Mouse (Mus musculus) intestine, postnatal 0 days (tissue): ENCODE data around the gene Mrpl34. TPM values are rescaled to one million over a fixed set of nuclear protein-coding genes. Genes with fewer than 3 reads are reported as not detected.

Experiments used
- ATAC-seq: fragments of 200-750 bp; cut with Nextera tagmentation; 2 replicates; pipeline ENCODE4 v1.8.0; 2017; ENCODE audit warnings: mild to moderate bottlenecking, moderate TSS enrichment, moderate library complexity
- H3K27ac ChIP-seq: fragments of 300-500 bp; sonication (generic); 2 replicates; pipeline ENCODE4 v1.5.1; 2014; ENCODE audit warnings: mild to moderate bottlenecking, low read depth, low read length, moderate library complexity
- H3K27me3 ChIP-seq: fragments of 300-500 bp; sonication (generic); replicated peaks from 2 replicates; pipeline ENCODE4 v1.6.1; 2014; ENCODE audit warnings: low read length, mixed read lengths; ENCODE audit not compliant: control insufficient read depth, insufficient read depth
- H3K36me3 ChIP-seq: fragments of 300-500 bp; sonication (generic); 2 replicates; pipeline ENCODE4 v1.6.1; 2014; ENCODE audit warnings: mild to moderate bottlenecking, moderate library complexity; ENCODE audit not compliant: control insufficient read depth, insufficient read depth
- H3K4me1 ChIP-seq: fragments of 300-500 bp; sonication (generic); replicated peaks from 2 replicates; pipeline ENCODE4 v1.6.1; 2014; ENCODE audit warnings: antibody characterized with exemption, low read length, mixed read lengths; ENCODE audit not compliant: control insufficient read depth, insufficient read depth
- H3K4me2 ChIP-seq: fragments of 300-500 bp; sonication (generic); replicated peaks from 2 replicates; pipeline ENCODE4 v1.6.1; 2014; ENCODE audit warnings: low read depth, mild to moderate bottlenecking, moderate library complexity
- H3K4me3 ChIP-seq: fragments of 300-500 bp; sonication (generic); 2 replicates; pipeline ENCODE4 v1.5.1; 2014; ENCODE audit warnings: low read depth, low read length
- H3K9ac ChIP-seq: fragments of 300-500 bp; sonication (generic); 2 replicates; pipeline ENCODE4 v1.6.1; 2014; ENCODE audit warnings: mild to moderate bottlenecking, low read depth, low read length
- H3K9me3 ChIP-seq: fragments of 300-500 bp; sonication (generic); 2 replicates; pipeline ENCODE4 v1.6.1; 2016; ENCODE audit warnings: mixed run types; ENCODE audit not compliant: control insufficient read depth
- CTCF ChIP-seq: sonication (generic); IDR thresholded peaks from 2 replicates; pipeline ENCODE4 v1.5.1; 2016; ENCODE audit warnings: low read depth, mild to moderate bottlenecking, control low read depth, antibody characterized with exemption, moderate library complexity
- WGBS: fragments of 180-500 bp; shearing (Covaris S2); extraction: QIAGEN DNeasy Blood & Tissue Kit; methylation state at CpG from one replicate; pipeline ENCODE4 v1.1.7; 2014; 5-methylcytosine and 5-hydroxymethylcytosine counted together
- polyA plus RNA-seq: library from polyadenylated mRNA; unstranded; fragments of >200 nt; fragmentation: Nextera tagmentation; extraction: Ambion mirVana; gene quantifications from 2 replicates; pipeline ENCODE4 v1.2.1, GENCODE M21; 2015

Mrpl34 gene
- polyA plus RNA-seq, 1 experiment from 2014 or later, result 187 TPM

- ATAC-seq, result no peak
- Histone ChIP-seq H3K36me3 (peaks cover under 1% of the 10 kb centered on the region; the same call in 1 of the 2 replicates), H3K4me3 (no peak overlapping the region), H3K27ac (no peak overlapping the region), H3K9ac (no peak overlapping the region), H3K27me3 (no peaks in the 10 kb centered on the region), H3K4me2 (no peak overlapping the region), H3K9me3 (no peaks in the 10 kb centered on the region), H3K4me1 (peaks cover 8% of the 10 kb centered on the region)
- no peak for TF ChIP-seq CTCF
- WGBS, result 94% methylated on average over 5 of the region's 5 CpGs
Measured at GRCm38 (mm10) chr8:71466198-71466597, 1.4 kb downstream of the Mrpl34 start.

GRCm38 (mm10) chr8:71467201-71467600 is 2.4 kb downstream of the Mrpl34 start:
- TF ChIP-seq CTCF, result no peak
- Histone ChIP-seq H3K4me3 (no peak overlapping the region), H3K9me3 (no peaks in the 10 kb centered on the region), H3K9ac (no peak overlapping the region), H3K36me3 (peaks cover 10% of the 10 kb centered on the region), H3K4me1 (peaks cover 8% of the 10 kb centered on the region), H3K4me2 (no peak overlapping the region), H3K27ac (no peak overlapping the region), H3K27me3 (no peaks in the 10 kb centered on the region)
- no peak for ATAC-seq
- WGBS, result 95% methylated on average over 2 of the region's 2 CpGs

- 0 out of 2 replicates have a peak, but pooled peaks have one; percentile 3 for TF ChIP-seq CTCF
- Histone ChIP-seq H3K27ac (no peak overlapping the region), H3K4me1 (peaks cover 8% of the 10 kb centered on the region; the same call in 1 of the 2 replicates), H3K9me3 (no peaks in the 10 kb centered on the region), H3K27me3 (no peaks in the 10 kb centered on the region), H3K9ac (no peak overlapping the region), H3K36me3 (peaks cover 18% of the 10 kb centered on the region), H3K4me2 (no peak overlapping the region), H3K4me3 (no peak overlapping the region)
- 96% methylated on average over 1 of the region's 1 CpGs for WGBS
- ATAC-seq, result no peak
Measured at GRCm38 (mm10) chr8:71468001-71468400, 3.2 kb downstream of the Mrpl34 start.

- Histone ChIP-seq H3K4me2 (peak within 1 kb of the TSS; percentile 93), H3K27me3 (no peaks in the 10 kb centered on the region), H3K4me3 (peak within 1 kb of the TSS; percentile 69), H3K36me3 (peaks cover 25% of the 10 kb centered on the region), H3K4me1 (peaks cover 8% of the 10 kb centered on the region; the same call in 1 of the 2 replicates), H3K27ac (peak within 1 kb of the TSS; percentile 65; the same call in 1 of the 2 replicates), H3K9ac (peak within 1 kb of the TSS; percentile 60), H3K9me3 (no peaks in the 10 kb centered on the region)
- ATAC-seq, result peak; percentile 87
- TF ChIP-seq CTCF, result no peak
- whole genome bisulfite sequencing, result under 1% methylated on average over 52 of the region's 52 CpGs
Measured at GRCm38 (mm10) chr8:71468916-71469315, 4.2 kb downstream of the Mrpl34 start, which contains the start of gene Dda1. Dda1 (plus strand) TSS chr8:71469199.

GRCm38 (mm10) chr8:71469411-71469810 is 4.7 kb downstream of the Mrpl34 start:
- Histone ChIP-seq H3K27me3 (no peaks in the 10 kb centered on the region), H3K27ac (peak overlapping the region; percentile 65; the same call in 1 of the 2 replicates), H3K36me3 (peaks cover 27% of the 10 kb centered on the region), H3K4me3 (peak overlapping the region; percentile 69), H3K9ac (peak overlapping the region; percentile 60), H3K9me3 (no peaks in the 10 kb centered on the region), H3K4me1 (peaks cover 3% of the 10 kb centered on the region; the same call in 1 of the 2 replicates), H3K4me2 (peak overlapping the region; percentile 93)
- TF ChIP-seq CTCF, result no peak
- WGBS, result under 1% methylated on average over 24 of the region's 24 CpGs
- ATAC-seq, result no peak; the same call in 1 of the 2 replicates

GRCm38 (mm10) chr8:71470146-71470912 is 5.6 kb downstream of the Mrpl34 start:
- no peak for ATAC-seq
- no peaks in the 10 kb centered on the region for H3K27me3 ChIP-seq
- H3K36me3 ChIP-seq, result peaks cover 31% of the 10 kb centered on the region
- H3K4me2 ChIP-seq, result peak overlapping the region; percentile 93
- no peak for TF ChIP-seq CTCF
- no peak overlapping the region for H3K9ac ChIP-seq
- no peaks in the 10 kb centered on the region for H3K9me3 ChIP-seq
- 83% methylated on average over 3 of the region's 3 CpGs for WGBS
- no peak overlapping the region for H3K27ac ChIP-seq
- peaks cover 3% of the 10 kb centered on the region; the same call in 1 of the 2 replicates for H3K4me1 ChIP-seq
- peak overlapping the region; percentile 69 for H3K4me3 ChIP-seq
